Mouse (Mus musculus): ENCODE results near the gene Dync1i1. TPM values are rescaled to one million over a fixed set of nuclear protein-coding genes. Genes with fewer than 3 reads are reported as not detected.
A peak's percentile ranks its signal among the peaks of the same experiment; 100 is the strongest.

Dync1i1 gene
- polyA plus RNA-seq, 1 experiment from 2014 or later, result 7.0 TPM

GRCm38 (mm10) chr6:5734398-5734797 is 9.0 kb downstream of the Dync1i1 start:
- no peaks in the 10 kb centered on the region for H3K4me1 ChIP-seq (replicated peaks)
- no peak overlapping the region for H3K9ac ChIP-seq (replicated peaks)
- no peak for ATAC-seq
- no peak overlapping the region for H3K27ac ChIP-seq
- H3K9me3 ChIP-seq, result no peaks in the 10 kb centered on the region
- no peak overlapping the region for H3K4me2 ChIP-seq (replicated peaks)
- H3K36me3 ChIP-seq, result no peaks in the 10 kb centered on the region
- H3K27me3 ChIP-seq, result no peaks in the 10 kb centered on the region
- H3K4me3 ChIP-seq (replicated peaks), result no peak overlapping the region

- Histone ChIP-seq H3K9me3 (no peaks in the 10 kb centered on the region), H3K27ac (no peak overlapping the region)
- no peak for ATAC-seq
These were observed 9.4 kb downstream of the Dync1i1 start for GRCm38 (mm10) chr6:5734862-5735261.

GRCm38 (mm10) chr6:5739711-5740110 is 14.3 kb downstream of the Dync1i1 start:
- H3K4me1 ChIP-seq (replicated peaks), result no peaks in the 10 kb centered on the region
- H3K9ac ChIP-seq (replicated peaks), result no peak overlapping the region
- ATAC-seq, result 0 out of 2 replicates have a peak, but pooled peaks have one; percentile 45
- no peak overlapping the region for H3K4me2 ChIP-seq (replicated peaks)
- H3K27me3 ChIP-seq, result no peaks in the 10 kb centered on the region
- no peaks in the 10 kb centered on the region for H3K36me3 ChIP-seq
- no peaks in the 10 kb centered on the region for H3K9me3 ChIP-seq
- no peak overlapping the region for H3K27ac ChIP-seq
- no peak overlapping the region for H3K4me3 ChIP-seq (replicated peaks)
- WGBS, result 75% methylated on average over 7 of the region's 7 CpGs

More at GRCm38 (mm10) chr6:5734862-5735261, 9.4 kb downstream of the Dync1i1 start:
- H3K9ac ChIP-seq (replicated peaks), result no peak overlapping the region
- no peak overlapping the region for H3K4me2 ChIP-seq (replicated peaks)
- 84% methylated on average over 1 of the region's 1 CpGs for WGBS
- H3K27me3 ChIP-seq, result no peaks in the 10 kb centered on the region
- no peaks in the 10 kb centered on the region for H3K4me1 ChIP-seq (replicated peaks)
- H3K4me3 ChIP-seq (replicated peaks), result no peak overlapping the region
- no peaks in the 10 kb centered on the region for H3K36me3 ChIP-seq

- WGBS, result 78% methylated on average over 6 of the region's 6 CpGs
- H3K27ac ChIP-seq, result no peak overlapping the region
- no peak for ATAC-seq
These were observed 16.1 kb downstream of the Dync1i1 start for GRCm38 (mm10) chr6:5741395-5742032.

GRCm38 (mm10) chr6:5750079-5750711 is 24.8 kb downstream of the Dync1i1 start:
- no peak overlapping the region for H3K4me2 ChIP-seq (replicated peaks)
- H3K36me3 ChIP-seq, result no peaks in the 10 kb centered on the region
- peaks cover 6% of the 10 kb centered on the region; the same call in 1 of the 2 replicates for H3K4me1 ChIP-seq (replicated peaks)
- 79% methylated on average over 6 of the region's 6 CpGs for WGBS
- H3K9ac ChIP-seq (replicated peaks), result no peak overlapping the region
- no peaks in the 10 kb centered on the region for H3K27me3 ChIP-seq
- no peak for ATAC-seq
- H3K9me3 ChIP-seq, result no peaks in the 10 kb centered on the region
- no peak overlapping the region for H3K27ac ChIP-seq
- H3K4me3 ChIP-seq (replicated peaks), result no peak overlapping the region

More at GRCm38 (mm10) chr6:5741395-5742032, 16.1 kb downstream of the Dync1i1 start:
- H3K4me3 ChIP-seq (replicated peaks), result no peak overlapping the region
- H3K27me3 ChIP-seq, result no peaks in the 10 kb centered on the region
- no peak overlapping the region for H3K9ac ChIP-seq (replicated peaks)
- H3K4me2 ChIP-seq (replicated peaks), result no peak overlapping the region
- no peaks in the 10 kb centered on the region for H3K4me1 ChIP-seq (replicated peaks)
- no peaks in the 10 kb centered on the region for H3K36me3 ChIP-seq
- H3K9me3 ChIP-seq, result no peaks in the 10 kb centered on the region

GRCm38 (mm10) chr6:5752128-5752527 is 26.7 kb downstream of the Dync1i1 start:
- ATAC-seq, result peak; percentile 58
- H3K4me2 ChIP-seq (replicated peaks), result no peak overlapping the region

GRCm38 (mm10) chr6:5752617-5753016 is 27.2 kb downstream of the Dync1i1 start:
- no peaks in the 10 kb centered on the region for H3K36me3 ChIP-seq
- no peak overlapping the region for H3K4me3 ChIP-seq (replicated peaks)
- no peaks in the 10 kb centered on the region for H3K27me3 ChIP-seq
- no peak overlapping the region for H3K4me2 ChIP-seq (replicated peaks)
- H3K27ac ChIP-seq, result no peak overlapping the region
- H3K9ac ChIP-seq (replicated peaks), result no peak overlapping the region
- H3K9me3 ChIP-seq, result no peaks in the 10 kb centered on the region
- peak; percentile 69 for ATAC-seq
- 60% methylated on average over 5 of the region's 5 CpGs for WGBS
- peaks cover 15% of the 10 kb centered on the region; the same call in 1 of the 2 replicates for H3K4me1 ChIP-seq (replicated peaks)

More at GRCm38 (mm10) chr6:5752128-5752527, 26.7 kb downstream of the Dync1i1 start:
- H3K27me3 ChIP-seq, result no peaks in the 10 kb centered on the region
- 74% methylated on average over 16 of the region's 16 CpGs for WGBS
- H3K27ac ChIP-seq, result no peak overlapping the region
- H3K36me3 ChIP-seq, result no peaks in the 10 kb centered on the region
- H3K4me3 ChIP-seq (replicated peaks), result no peak overlapping the region
- H3K9me3 ChIP-seq, result no peaks in the 10 kb centered on the region
- peaks cover 11% of the 10 kb centered on the region; the same call in 1 of the 2 replicates for H3K4me1 ChIP-seq (replicated peaks)
- no peak overlapping the region for H3K9ac ChIP-seq (replicated peaks)

GRCm38 (mm10) chr6:5756509-5757130 is 31.2 kb downstream of the Dync1i1 start:
- H3K4me3 ChIP-seq (replicated peaks), result no peak overlapping the region
- 29% methylated on average over 5 of the region's 5 CpGs for WGBS
- H3K9ac ChIP-seq (replicated peaks), result no peak overlapping the region
- ATAC-seq, result peak; percentile 90
- H3K27ac ChIP-seq, result no peak overlapping the region
- peaks cover 15% of the 10 kb centered on the region; the same call in 1 of the 2 replicates for H3K4me1 ChIP-seq (replicated peaks)
- H3K9me3 ChIP-seq, result no peaks in the 10 kb centered on the region
- H3K4me2 ChIP-seq (replicated peaks), result no peak overlapping the region
- H3K27me3 ChIP-seq, result no peaks in the 10 kb centered on the region
- no peaks in the 10 kb centered on the region for H3K36me3 ChIP-seq

- Histone ChIP-seq H3K36me3 (no peaks in the 10 kb centered on the region), H3K9ac (replicated peaks) (no peak overlapping the region), H3K27me3 (no peaks in the 10 kb centered on the region), H3K27ac (no peak overlapping the region), H3K4me3 (replicated peaks) (no peak overlapping the region), H3K9me3 (no peaks in the 10 kb centered on the region), H3K4me2 (replicated peaks) (no peak overlapping the region), H3K4me1 (replicated peaks) (no peaks in the 10 kb centered on the region)
- no peak for ATAC-seq
- WGBS, result 77% methylated on average over 2 of the region's 2 CpGs
These were observed 37.5 kb downstream of the Dync1i1 start for GRCm38 (mm10) chr6:5762943-5763342.

- Histone ChIP-seq H3K4me1 (replicated peaks) (no peaks in the 10 kb centered on the region), H3K36me3 (no peaks in the 10 kb centered on the region), H3K27ac (no peak overlapping the region), H3K27me3 (no peaks in the 10 kb centered on the region), H3K4me3 (replicated peaks) (no peak overlapping the region), H3K9me3 (no peaks in the 10 kb centered on the region), H3K9ac (replicated peaks) (no peak overlapping the region), H3K4me2 (replicated peaks) (no peak overlapping the region)
- 86% methylated on average over 1 of the region's 1 CpGs for WGBS
- ATAC-seq, result no peak
These were observed 43.1 kb downstream of the Dync1i1 start for GRCm38 (mm10) chr6:5768576-5768975.

GRCm38 (mm10) chr6:5770283-5770682 is 44.8 kb downstream of the Dync1i1 start:
- no peaks in the 10 kb centered on the region for H3K9me3 ChIP-seq
- no peak overlapping the region for H3K4me2 ChIP-seq (replicated peaks)
- no peak overlapping the region for H3K4me3 ChIP-seq (replicated peaks)
- H3K27me3 ChIP-seq, result no peaks in the 10 kb centered on the region
- no peak overlapping the region for H3K27ac ChIP-seq
- no peaks in the 10 kb centered on the region for H3K36me3 ChIP-seq
- 95% methylated on average over 4 of the region's 4 CpGs for WGBS
- no peak overlapping the region for H3K9ac ChIP-seq (replicated peaks)
- H3K4me1 ChIP-seq (replicated peaks), result no peaks in the 10 kb centered on the region
- no peak for ATAC-seq

GRCm38 (mm10) chr6:5775461-5775860 is 50.0 kb downstream of the Dync1i1 start:
- no peaks in the 10 kb centered on the region for H3K9me3 ChIP-seq
- 81% methylated on average over 3 of the region's 3 CpGs for WGBS
- H3K27ac ChIP-seq, result no peak overlapping the region
- H3K4me3 ChIP-seq (replicated peaks), result no peak overlapping the region
- no peaks in the 10 kb centered on the region for H3K27me3 ChIP-seq
- ATAC-seq, result no peak
- no peak overlapping the region for H3K9ac ChIP-seq (replicated peaks)
- no peak overlapping the region for H3K4me2 ChIP-seq (replicated peaks)
- no peaks in the 10 kb centered on the region for H3K36me3 ChIP-seq
- no peaks in the 10 kb centered on the region for H3K4me1 ChIP-seq (replicated peaks)

All from midbrain, embryonic 13.5 days (tissue).